Mouse (Mus musculus): Measurements from ENCODE around the gene Defa34. TPM values are rescaled to one million over a fixed set of nuclear protein-coding genes. Genes with fewer than 3 reads are reported as not detected.
"Not testable (repeated sequence)": the region's sequence is repeated elsewhere in the genome, so short reads cannot be mapped to it uniquely, and the experiment has no call there.

Defa34 gene
- polyA plus RNA-seq (2012; rRNA removed) = not detected in 2 replicates

DNA sequence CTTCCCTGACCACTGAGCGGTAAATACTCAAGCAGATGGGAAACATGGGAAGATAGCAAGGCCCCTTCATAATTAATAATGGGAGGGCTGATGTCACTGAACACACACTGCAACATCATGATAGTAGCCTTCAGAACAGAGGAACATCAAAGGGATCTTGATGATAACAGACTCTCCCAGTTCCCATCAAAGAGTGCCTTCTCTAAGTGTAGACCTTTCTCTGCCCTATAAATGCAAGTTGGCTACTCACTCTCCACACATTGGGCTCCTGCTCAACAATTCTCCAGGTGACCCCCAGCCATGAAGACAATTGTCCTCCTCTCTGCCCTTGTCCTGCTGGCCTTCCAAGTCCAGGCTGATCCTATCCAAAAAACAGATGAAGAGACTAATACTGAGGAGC lies at the start of gene Defa34:
Gene Defa34, plus strand, starts transcription at position 301 of the 400 bp plus-strand sequence.
- not testable (repeated sequence) for H3K27me3 ChIP-seq (ENCODE audit: control insufficient read depth, insufficient read depth, low read length); H3K4me3 ChIP-seq (ENCODE audit: control insufficient read depth, insufficient read depth, low read length); H3K4me1 ChIP-seq (replicated peaks; ENCODE audit: control insufficient read depth, insufficient read depth, low read length); H3K36me3 ChIP-seq (ENCODE audit: control insufficient read depth, insufficient read depth, low read length); H3K27ac ChIP-seq (ENCODE audit: control insufficient read depth, insufficient read depth, low read length); DNase-seq
- 100% methylated on average over 1 of the region's 1 CpGs for WGBS

GRCm38 (mm10) chr8:21617883-21618282 lies 47.7 kb upstream of the Defa34 start, which contains the start of gene Defa26:
Gene Defa26 (plus strand): TSS chr8:21618183.
- WGBS = 100% methylated on average over 1 of the region's 1 CpGs
- H3K36me3 ChIP-seq (ENCODE audit: control insufficient read depth, insufficient read depth, low read length); H3K27me3 ChIP-seq (ENCODE audit: control insufficient read depth, insufficient read depth, low read length); DNase-seq; H3K4me1 ChIP-seq (replicated peaks; ENCODE audit: control insufficient read depth, insufficient read depth, low read length); H3K4me3 ChIP-seq (ENCODE audit: control insufficient read depth, insufficient read depth, low read length); H3K27ac ChIP-seq (ENCODE audit: control insufficient read depth, insufficient read depth, low read length): not testable (repeated sequence)

DNA sequence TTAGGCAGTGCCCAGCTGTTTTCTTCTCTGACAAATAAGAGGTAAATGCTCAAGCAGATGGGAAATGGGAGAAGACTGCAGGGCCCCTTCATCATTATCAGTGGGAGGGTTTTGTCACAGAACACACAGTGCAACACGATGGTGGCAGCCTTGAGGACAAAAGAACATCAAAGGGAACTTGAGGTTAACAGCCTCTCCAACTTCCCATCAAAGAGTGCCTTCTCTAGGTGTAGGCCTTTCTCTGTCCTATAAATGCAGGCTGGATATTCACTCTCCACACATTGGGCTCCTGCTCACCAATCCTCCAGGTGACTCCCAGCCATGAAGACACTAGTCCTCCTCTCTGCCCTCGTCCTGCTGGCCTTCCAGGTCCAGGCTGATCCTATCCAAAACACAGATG lies 10.1 kb upstream of the Defa34 start, which contains the start of gene Defa17:
Gene Defa17, plus strand, starts transcription at position 301 of the 400 bp plus-strand sequence.
- not testable (repeated sequence) for H3K36me3 ChIP-seq (ENCODE audit: control insufficient read depth, insufficient read depth, low read length); H3K27ac ChIP-seq (ENCODE audit: control insufficient read depth, insufficient read depth, low read length); H3K27me3 ChIP-seq (ENCODE audit: control insufficient read depth, insufficient read depth, low read length); H3K4me1 ChIP-seq (replicated peaks; ENCODE audit: control insufficient read depth, insufficient read depth, low read length); H3K4me3 ChIP-seq (ENCODE audit: control insufficient read depth, insufficient read depth, low read length); DNase-seq
- WGBS = no CpG with 5 or more reads among the region's 2 CpGs

DNA sequence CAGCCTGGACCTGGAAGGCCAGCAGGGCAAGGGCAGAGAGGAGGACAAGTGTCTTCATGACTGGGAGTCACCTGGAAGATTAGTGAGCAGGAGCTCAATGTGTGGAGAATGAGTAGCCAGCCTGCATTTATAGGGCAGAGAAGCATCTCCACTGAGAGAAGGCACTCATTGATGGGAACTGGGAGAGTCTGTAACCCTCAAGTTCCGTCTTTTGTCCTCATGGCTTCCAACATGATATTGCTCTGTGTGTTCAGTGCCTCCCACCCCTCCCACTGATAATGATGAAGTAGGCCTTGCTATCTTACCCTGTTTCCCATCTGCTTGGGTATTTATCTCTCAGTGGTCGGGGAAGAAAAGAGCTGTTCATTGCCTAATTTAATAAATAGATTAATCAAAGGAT lies 37.9 kb downstream of the Defa34 start, which contains the start of gene AY761184:
Gene AY761184, minus strand, starts transcription at position 101 of the 400 bp plus-strand sequence.
- 83% methylated on average over 2 of the region's 2 CpGs for WGBS
- not testable (repeated sequence) for H3K27ac ChIP-seq (ENCODE audit: control insufficient read depth, insufficient read depth, low read length); H3K27me3 ChIP-seq (ENCODE audit: control insufficient read depth, insufficient read depth, low read length); DNase-seq; H3K4me3 ChIP-seq (ENCODE audit: control insufficient read depth, insufficient read depth, low read length); H3K36me3 ChIP-seq (ENCODE audit: control insufficient read depth, insufficient read depth, low read length); H3K4me1 ChIP-seq (replicated peaks; ENCODE audit: control insufficient read depth, insufficient read depth, low read length)

Other genes starting within 250 kb of the Defa34 start
- not detected in 2 replicates for gene Defa36, start 238.4 kb upstream of the Defa34 start, polyA plus RNA-seq (2012; rRNA removed)
- 0.39 TPM in 1 of 2 replicates, not detected in the other for gene Gm7849, start 209.2 kb upstream of the Defa34 start, polyA plus RNA-seq (2012; rRNA removed)
- gene Defa20, start 156.5 kb upstream of the Defa34 start, polyA plus RNA-seq (2012; rRNA removed) = not detected in 2 replicates
- not detected in 2 replicates for gene Defa32, start 136.8 kb upstream of the Defa34 start, polyA plus RNA-seq (2012; rRNA removed)
- gene Defa37, start 100.4 kb upstream of the Defa34 start, polyA plus RNA-seq (2012; rRNA removed) = not detected in 2 replicates
- gene Defa28, start 82.8 kb upstream of the Defa34 start, polyA plus RNA-seq (2012; rRNA removed) = not detected in 2 replicates
- gene Gm7861, start 71.3 kb upstream of the Defa34 start, polyA plus RNA-seq (2012; rRNA removed) = not detected in 2 replicates
- not detected in 2 replicates for gene Defa26, start 47.6 kb upstream of the Defa34 start, polyA plus RNA-seq (2012; rRNA removed)
- gene Defa17, start 10.0 kb upstream of the Defa34 start, polyA plus RNA-seq (2012; rRNA removed) = not detected in 2 replicates
- gene AY761184, start 37.8 kb downstream of the Defa34 start, polyA plus RNA-seq (2012; rRNA removed) = 0.36 TPM in 1 of 2 replicates, not detected in the other
- 0.50 and 0.77 TPM in 2 replicates for gene Defa24, start 68.7 kb downstream of the Defa34 start, polyA plus RNA-seq (2012; rRNA removed)
- gene Defb50, start 157.7 kb downstream of the Defa34 start, polyA plus RNA-seq (2012; rRNA removed) = not detected in 2 replicates
- gene Defb2, start 174.1 kb downstream of the Defa34 start, polyA plus RNA-seq (2012; rRNA removed) = not detected in 2 replicates
- not detected in 2 replicates for gene Defb10, start 193.1 kb downstream of the Defa34 start, polyA plus RNA-seq (2012; rRNA removed)
- gene Defb9, start 219.6 kb downstream of the Defa34 start, polyA plus RNA-seq (2012; rRNA removed) = not detected in 2 replicates
- not detected in 2 replicates for gene Defb11, start 240.6 kb downstream of the Defa34 start, polyA plus RNA-seq (2012; rRNA removed)